Mouse (Mus musculus) heart, adult 2 months (tissue): Measurements from ENCODE around the gene Gpn2. TPM values are rescaled to one million over a fixed set of nuclear protein-coding genes. Genes with fewer than 3 reads are reported as not detected.
A peak's percentile ranks its signal among the peaks of the same experiment; 100 is the strongest.

Experiments used
- DNase-seq, 2 experiments: peaks; one replicate each; pipeline ENCODE4 v3.0.0; 2021
- H3K27ac ChIP-seq: fragments of 200-600 bp; 2 replicates; pipeline ENCODE4 v1.8.1; 2022
- H3K27me3 ChIP-seq: fragments of 200-500 bp; 2 replicates; pipeline ENCODE4 v1.6.1; 2012; ENCODE audit warnings: mild to moderate bottlenecking, low read length, inconsistent platforms, mixed read lengths; ENCODE audit not compliant: control insufficient read depth, insufficient read depth
- H3K36me3 ChIP-seq: fragments of 200-500 bp; 2 replicates; pipeline ENCODE4 v1.6.1; 2012; ENCODE audit warnings: low read length, inconsistent platforms; ENCODE audit not compliant: control insufficient read depth, insufficient read depth
- H3K4me1 ChIP-seq: fragments of 200-500 bp; 2 replicates; pipeline ENCODE4 v1.6.1; 2011; ENCODE audit warnings: low read length; ENCODE audit not compliant: control insufficient read depth, insufficient read depth
- H3K4me3 ChIP-seq: fragments of 200-600 bp; 2 replicates; pipeline ENCODE4 v1.8.1; 2022
- H3K79me2 ChIP-seq: fragments of 200-500 bp; replicated peaks from 2 replicates; pipeline ENCODE4 v1.6.1; 2012; ENCODE audit warnings: mild to moderate bottlenecking, inconsistent platforms, low read length, moderate library complexity, mixed read lengths; ENCODE audit not compliant: control insufficient read depth, insufficient read depth
- H3K9ac ChIP-seq: fragments of 200-500 bp; 2 replicates; pipeline ENCODE4 v1.6.1; 2012; ENCODE audit warnings: low read depth, mild to moderate bottlenecking, control low read depth, inconsistent platforms, low read length, mixed read lengths
- CTCF ChIP-seq: fragments of 200-600 bp; IDR thresholded peaks from 2 replicates; pipeline ENCODE4 v1.8.1; 2022; ENCODE audit warnings: antibody characterized with exemption, mild to moderate bottlenecking, moderate library complexity
- EP300 ChIP-seq: fragments of 200-500 bp; IDR thresholded peaks from 2 replicates; pipeline ENCODE4 v1.6.1; 2011; ENCODE audit warnings: low read depth, low read length, control low read depth; ENCODE audit not compliant: insufficient read depth
- POLR2A ChIP-seq: fragments of 200-500 bp; IDR thresholded peaks from 2 replicates; pipeline ENCODE4 v1.6.1; 2011; ENCODE audit warnings: mild to moderate bottlenecking, low read depth, low read length, control low read depth; ENCODE audit not compliant: insufficient read depth
- WGBS: fragments of 180-500 bp; shearing (Covaris S2); methylation state at CpG from one replicate; pipeline ENCODE4 v1.1.7; 2018; 5-methylcytosine and 5-hydroxymethylcytosine counted together
- intact Hi-C: fragments of 180-260 bp; cut with DNase I; formaldehyde crosslinking; loops from one replicate; pipeline ENCODE4 v1.15.1; 2025
- polyA plus RNA-seq: library from polyadenylated mRNA; depleted of rRNA; stranded (reverse); fragments of >200 nt; gene quantifications from 2 replicates; pipeline ENCODE4 v1.2.3, GENCODE M21; 2012
- total RNA-seq, 2 experiments: library from RNA; stranded (reverse); gene quantifications; 2 replicates each; pipeline ENCODE4 v1.2.3; 2021

Gene Gpn2
- total and polyA plus RNA-seq, 3 experiments, result 6.8 to 12.1 (median 7.3) TPM

GRCm38 (mm10) chr4:133604175-133604574, 20.0 kb downstream of the Gpn2 start:
- DNase-seq, result no peak
- 67% methylated on average over 7 of the region's 7 CpGs for WGBS

GRCm38 (mm10) chr4:133604856-133605255, 20.7 kb downstream of the Gpn2 start:
- WGBS, result 81% methylated on average over 6 of the region's 6 CpGs
- no peak for TF ChIP-seq EP300
- no peak for TF ChIP-seq CTCF
- TF ChIP-seq POLR2A, result no peak
- no peak overlapping the region for H3K27ac ChIP-seq
- H3K4me1 ChIP-seq, result 0 out of 2 replicates have a peak, but pooled peaks cover 1% of the 10 kb centered on the region
- H3K27me3 ChIP-seq, result no peaks in the 10 kb centered on the region
- no peaks in the 10 kb centered on the region for H3K79me2 ChIP-seq
- DNase-seq, result no peak
- no peak overlapping the region for H3K9ac ChIP-seq
- intact Hi-C loops, result no loop called here
- H3K4me3 ChIP-seq, result no peak overlapping the region
- H3K36me3 ChIP-seq, result no peaks in the 10 kb centered on the region

More at GRCm38 (mm10) chr4:133604175-133604574, 20.0 kb downstream of the Gpn2 start:
- Histone ChIP-seq H3K27me3 (no peaks in the 10 kb centered on the region), H3K4me3 (no peak overlapping the region), H3K36me3 (no peaks in the 10 kb centered on the region), H3K9ac (no peak overlapping the region), H3K27ac (no peak overlapping the region), H3K79me2 (no peaks in the 10 kb centered on the region), H3K4me1 (0 out of 2 replicates have a peak, but pooled peaks cover 1% of the 10 kb centered on the region)
- TF ChIP-seq EP300 (no peak), CTCF (no peak), POLR2A (no peak)
- intact Hi-C loops, result no loop called here

- no peak overlapping the region for H3K4me3 ChIP-seq
- no peak overlapping the region for H3K27ac ChIP-seq
- DNase-seq, result no peak
- intact Hi-C loops, result no loop called here
- TF ChIP-seq POLR2A, result no peak
- no peak for TF ChIP-seq CTCF
- TF ChIP-seq EP300, result no peak
- no peaks in the 10 kb centered on the region for H3K36me3 ChIP-seq
- H3K4me1 ChIP-seq, result 0 out of 2 replicates have a peak, but pooled peaks cover 1% of the 10 kb centered on the region
- H3K79me2 ChIP-seq, result no peaks in the 10 kb centered on the region
- no peak overlapping the region for H3K9ac ChIP-seq
- WGBS, result 70% methylated on average over 9 of the region's 9 CpGs
- no peaks in the 10 kb centered on the region for H3K27me3 ChIP-seq
Measured at GRCm38 (mm10) chr4:133605330-133605729, 21.2 kb downstream of the Gpn2 start.

GRCm38 (mm10) chr4:133607284-133607683, 23.1 kb downstream of the Gpn2 start:
- Histone ChIP-seq H3K27me3 (no peaks in the 10 kb centered on the region), H3K27ac (no peak overlapping the region), H3K4me3 (no peak overlapping the region), H3K4me1 (no peaks in the 10 kb centered on the region), H3K9ac (no peak overlapping the region), H3K79me2 (no peaks in the 10 kb centered on the region), H3K36me3 (no peaks in the 10 kb centered on the region)
- no peak for TF ChIP-seq EP300
- no peak for TF ChIP-seq CTCF
- no peak for TF ChIP-seq POLR2A
- no peak for DNase-seq
- WGBS, result 92% methylated on average over 10 of the region's 10 CpGs
- intact Hi-C loops, result no loop called here

- H3K36me3 ChIP-seq, result no peaks in the 10 kb centered on the region
- peak; percentile 81 to 89 for DNase-seq
Measured at GRCm38 (mm10) chr4:133609719-133610118, 25.6 kb downstream of the Gpn2 start.

GRCm38 (mm10) chr4:133611815-133612214, 27.7 kb downstream of the Gpn2 start:
- H3K36me3 ChIP-seq, result no peaks in the 10 kb centered on the region; the same call in 1 of the 2 replicates
- no peak for TF ChIP-seq EP300
- TF ChIP-seq CTCF, result peak; percentile 46
- intact Hi-C loops, result loop anchor here (5.0 kb wide), 1 partner anchor 35 kb away; no protein-coding TSS in a partner anchor

More at GRCm38 (mm10) chr4:133609719-133610118, 25.6 kb downstream of the Gpn2 start:
- 20% methylated on average over 6 of the region's 6 CpGs for WGBS
- H3K4me3 ChIP-seq, result no peak overlapping the region
- H3K27me3 ChIP-seq, result no peaks in the 10 kb centered on the region
- TF ChIP-seq POLR2A, result no peak
- 0 out of 2 replicates have a peak, but pooled peaks have one; percentile 100 for TF ChIP-seq CTCF
- TF ChIP-seq EP300, result 0 out of 2 replicates have a peak, but pooled peaks have one; percentile 19
- no peaks in the 10 kb centered on the region for H3K79me2 ChIP-seq
- intact Hi-C loops, result loop anchor here (1.0 to 5.0 kb wide), 2 partner anchors 17 to 38 kb away; no protein-coding TSS in a partner anchor
- no peak overlapping the region for H3K9ac ChIP-seq
- H3K4me1 ChIP-seq, result peaks cover 2% of the 10 kb centered on the region; the same call in 1 of the 2 replicates
- no peak overlapping the region for H3K27ac ChIP-seq

More at GRCm38 (mm10) chr4:133611815-133612214, 27.7 kb downstream of the Gpn2 start:
- no peak overlapping the region for H3K27ac ChIP-seq
- H3K9ac ChIP-seq, result no peak overlapping the region
- DNase-seq, result no peak
- no peak overlapping the region for H3K4me3 ChIP-seq
- no peaks in the 10 kb centered on the region for H3K79me2 ChIP-seq
- H3K4me1 ChIP-seq, result peaks cover 15% of the 10 kb centered on the region
- 99% methylated on average over 5 of the region's 5 CpGs for WGBS
- H3K27me3 ChIP-seq, result no peaks in the 10 kb centered on the region
